Mouse (Mus musculus) urinary bladder, postnatal 36 days (tissue): ENCODE measurements at regions not wholly inside any gene's neighbourhood (a gene's known extent, or its start where the extent isn't known, plus 50 kb on each side); places are given as distances from the start of the nearest gene placed in this dataset.

ENCODE experiments used
- DNase-seq, 2 experiments: peaks; one replicate each; pipeline ENCODE4 v3.0.0; 2022; ENCODE audit warnings: low spot score in 2 of 2, mixed read lengths in 1 of 2

- DNase-seq = peak in 1 of 2 experiments; percentile 6
These were observed 56.1 kb upstream of the Nrp1 start for GRCm38 (mm10) chr8:128302322-128302721.
